Mouse (Mus musculus) ES-Bruce4 (cell line): ENCODE data around the gene D430041D05Rik.

Source experiments
- CTCF ChIP-seq: IDR thresholded peaks from one replicate; pipeline ENCODE4 v1.8.1; 2011; ENCODE audit warnings: low read depth, low read length
- EP300 ChIP-seq: IDR thresholded peaks from 2 replicates; pipeline ENCODE4 v1.6.1; 2011; ENCODE audit warnings: low read depth, low read length; ENCODE audit not compliant: insufficient read depth
- POLR2A ChIP-seq: IDR thresholded peaks from one replicate; pipeline ENCODE4 v1.8.1; 2011; ENCODE audit warnings: low read length; ENCODE audit not compliant: insufficient read depth

DNA sequence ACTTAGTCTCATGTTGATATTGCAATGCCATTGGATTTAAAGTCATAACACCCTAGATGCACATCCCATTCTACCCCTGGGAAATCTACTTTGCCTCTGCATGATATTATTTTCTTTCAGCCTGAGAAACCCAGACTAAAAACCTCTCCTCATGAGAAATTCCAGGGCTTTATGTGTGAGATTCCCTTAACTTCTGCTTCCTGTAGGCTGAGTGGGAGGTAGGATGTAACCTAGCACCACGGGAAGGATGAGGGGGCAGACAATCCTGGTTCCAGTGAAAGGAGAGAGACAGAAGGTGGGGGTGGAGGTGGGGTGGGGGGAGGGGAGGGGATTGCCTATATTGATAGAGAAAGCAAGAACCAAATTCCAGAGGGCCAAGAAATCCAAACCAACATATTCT lies 110.9 kb downstream of the D430041D05Rik start:
- TF ChIP-seq POLR2A, result no peak
- no peak for TF ChIP-seq CTCF
- TF ChIP-seq EP300, result no peak
